Mouse (Mus musculus) ES-Bruce4 (cell line): ENCODE measurements around the gene Prss35. TPM values are rescaled to one million over a fixed set of nuclear protein-coding genes. Genes with fewer than 3 reads are reported as not detected.

Source experiments
- H3K27ac ChIP-seq: 2 replicates; pipeline ENCODE4 v1.5.1; 2012; ENCODE audit warnings: low read length, inconsistent platforms; ENCODE audit not compliant: insufficient read depth
- H3K27me3 ChIP-seq: 2 replicates; pipeline ENCODE4 v1.6.1; 2012; ENCODE audit warnings: mild to moderate bottlenecking, low read length, inconsistent platforms; ENCODE audit not compliant: control insufficient read depth, poor library complexity, insufficient read depth, severe bottlenecking
- H3K36me3 ChIP-seq: 2 replicates; pipeline ENCODE4 v1.6.1; 2012; ENCODE audit warnings: inconsistent platforms, mild to moderate bottlenecking, low read length, moderate library complexity; ENCODE audit not compliant: control insufficient read depth, poor library complexity, insufficient read depth, severe bottlenecking
- H3K4me1 ChIP-seq: one replicate; pipeline ENCODE4 v1.8.1; 2011; ENCODE audit warnings: low read length; ENCODE audit not compliant: control insufficient read depth, insufficient read depth
- H3K4me3 ChIP-seq: 2 replicates; pipeline ENCODE4 v1.5.1; 2011; ENCODE audit warnings: low read depth, mild to moderate bottlenecking, low read length
- H3K9ac ChIP-seq: 2 replicates; pipeline ENCODE4 v1.6.1; 2012; ENCODE audit warnings: low read depth, mild to moderate bottlenecking, inconsistent platforms; ENCODE audit not compliant: poor library complexity, severe bottlenecking
- H3K9me3 ChIP-seq: replicated peaks from 2 replicates; pipeline ENCODE4 v1.6.1; 2012; ENCODE audit warnings: mild to moderate bottlenecking, low read length, inconsistent platforms; ENCODE audit not compliant: control insufficient read depth, poor library complexity, insufficient read depth, severe bottlenecking
- CTCF ChIP-seq: IDR thresholded peaks from one replicate; pipeline ENCODE4 v1.8.1; 2011; ENCODE audit warnings: low read depth, low read length
- EP300 ChIP-seq: IDR thresholded peaks from 2 replicates; pipeline ENCODE4 v1.6.1; 2011; ENCODE audit warnings: low read depth, low read length; ENCODE audit not compliant: insufficient read depth
- POLR2A ChIP-seq: IDR thresholded peaks from one replicate; pipeline ENCODE4 v1.8.1; 2011; ENCODE audit warnings: low read length; ENCODE audit not compliant: insufficient read depth
- polyA plus RNA-seq: library from polyadenylated mRNA; stranded (reverse); fragments of >200 nt; gene quantifications from 2 replicates; pipeline ENCODE4 v1.2.4, GENCODE M21; 2011; ENCODE audit warnings: low read depth; ENCODE audit not compliant: missing spikeins, insufficient read depth, insufficient read length

Prss35 gene
- polyA plus RNA-seq, 1 experiment = 0.18 TPM

GRCm38 (mm10) chr9:86701844-86702243, 41.6 kb upstream of the Prss35 start:
- no peak for TF ChIP-seq CTCF
- TF ChIP-seq EP300 = no peak
- TF ChIP-seq POLR2A = no peak

GRCm38 (mm10) chr9:86707431-86707830, 36.0 kb upstream of the Prss35 start:
- H3K9ac ChIP-seq = no peak overlapping the region
- no peak for TF ChIP-seq POLR2A
- TF ChIP-seq EP300 = no peak
- no peak for TF ChIP-seq CTCF
- H3K36me3 ChIP-seq = no peaks in the 10 kb centered on the region
- H3K9me3 ChIP-seq = no peaks in the 10 kb centered on the region
- no peaks in the 10 kb centered on the region for H3K4me1 ChIP-seq
- no peak overlapping the region for H3K27ac ChIP-seq
- no peak overlapping the region for H3K4me3 ChIP-seq
- H3K27me3 ChIP-seq = no peaks in the 10 kb centered on the region

More at GRCm38 (mm10) chr9:86701844-86702243, 41.6 kb upstream of the Prss35 start:
- Histone ChIP-seq H3K27ac (no peak overlapping the region), H3K9me3 (no peaks in the 10 kb centered on the region), H3K4me3 (no peak overlapping the region), H3K27me3 (no peaks in the 10 kb centered on the region), H3K4me1 (no peaks in the 10 kb centered on the region), H3K9ac (no peak overlapping the region), H3K36me3 (no peaks in the 10 kb centered on the region)

GRCm38 (mm10) chr9:86708921-86709320, 34.5 kb upstream of the Prss35 start:
- H3K4me1 ChIP-seq = no peaks in the 10 kb centered on the region
- no peak overlapping the region for H3K9ac ChIP-seq
- H3K27ac ChIP-seq = no peak overlapping the region
- no peaks in the 10 kb centered on the region for H3K36me3 ChIP-seq
- no peaks in the 10 kb centered on the region; the same call in 1 of the 2 replicates for H3K27me3 ChIP-seq
- no peaks in the 10 kb centered on the region for H3K9me3 ChIP-seq
- no peak overlapping the region for H3K4me3 ChIP-seq
- TF ChIP-seq EP300 (no peak), CTCF (no peak), POLR2A (no peak)

- no peaks in the 10 kb centered on the region; the same call in 1 of the 2 replicates for H3K27me3 ChIP-seq
- no peaks in the 10 kb centered on the region for H3K4me1 ChIP-seq
- H3K36me3 ChIP-seq = no peaks in the 10 kb centered on the region
- no peak overlapping the region for H3K27ac ChIP-seq
- no peak for TF ChIP-seq EP300
- TF ChIP-seq POLR2A = no peak
- no peak for TF ChIP-seq CTCF
- H3K9me3 ChIP-seq = no peaks in the 10 kb centered on the region
- H3K9ac ChIP-seq = no peak overlapping the region
- H3K4me3 ChIP-seq = no peak overlapping the region
Observed at GRCm38 (mm10) chr9:86710091-86710634, 33.3 kb upstream of the Prss35 start.

GRCm38 (mm10) chr9:86712648-86713047, 30.8 kb upstream of the Prss35 start:
- Histone ChIP-seq H3K27me3 (no peaks in the 10 kb centered on the region; the same call in 1 of the 2 replicates), H3K9me3 (no peaks in the 10 kb centered on the region), H3K4me3 (no peak overlapping the region), H3K9ac (no peak overlapping the region), H3K27ac (no peak overlapping the region), H3K4me1 (no peaks in the 10 kb centered on the region), H3K36me3 (no peaks in the 10 kb centered on the region)
- TF ChIP-seq EP300 = no peak
- TF ChIP-seq POLR2A = no peak
- no peak for TF ChIP-seq CTCF

- Histone ChIP-seq H3K9ac (no peak overlapping the region), H3K9me3 (no peaks in the 10 kb centered on the region), H3K36me3 (no peaks in the 10 kb centered on the region), H3K27ac (no peak overlapping the region), H3K27me3 (no peaks in the 10 kb centered on the region; the same call in 1 of the 2 replicates), H3K4me1 (no peaks in the 10 kb centered on the region), H3K4me3 (no peak overlapping the region)
- TF ChIP-seq EP300 (no peak), POLR2A (no peak), CTCF (no peak)
Observed at GRCm38 (mm10) chr9:86714089-86714488, 29.4 kb upstream of the Prss35 start.

- Histone ChIP-seq H3K36me3 (no peaks in the 10 kb centered on the region), H3K9me3 (no peaks in the 10 kb centered on the region), H3K4me1 (no peaks in the 10 kb centered on the region), H3K27ac (no peak overlapping the region), H3K27me3 (no peaks in the 10 kb centered on the region; the same call in 1 of the 2 replicates), H3K9ac (no peak overlapping the region), H3K4me3 (no peak overlapping the region)
- TF ChIP-seq CTCF (no peak), POLR2A (no peak), EP300 (no peak)
Observed at GRCm38 (mm10) chr9:86716540-86716939, 26.9 kb upstream of the Prss35 start.
